Mouse (Mus musculus): ENCODE results near the gene Csnka2ip. TPM values are rescaled to one million over a fixed set of nuclear protein-coding genes. Genes with fewer than 3 reads are reported as not detected.

Csnka2ip gene
- 0.34 and 0.70 TPM in 2 replicates for polyA plus RNA-seq (2012; rRNA removed)

- DNase-seq (ENCODE audit: low read depth): no peak
Observed at GRCm38 (mm10) chr16:64602308-64602707, at the start of gene Csnka2ip. Gene Csnka2ip (minus strand): TSS chr16:64602408.

GRCm38 (mm10) chr16:64649594-64650290 is 47.5 kb upstream of the Csnka2ip start:
- no peak for DNase-seq (ENCODE audit: low read depth)

DNA sequence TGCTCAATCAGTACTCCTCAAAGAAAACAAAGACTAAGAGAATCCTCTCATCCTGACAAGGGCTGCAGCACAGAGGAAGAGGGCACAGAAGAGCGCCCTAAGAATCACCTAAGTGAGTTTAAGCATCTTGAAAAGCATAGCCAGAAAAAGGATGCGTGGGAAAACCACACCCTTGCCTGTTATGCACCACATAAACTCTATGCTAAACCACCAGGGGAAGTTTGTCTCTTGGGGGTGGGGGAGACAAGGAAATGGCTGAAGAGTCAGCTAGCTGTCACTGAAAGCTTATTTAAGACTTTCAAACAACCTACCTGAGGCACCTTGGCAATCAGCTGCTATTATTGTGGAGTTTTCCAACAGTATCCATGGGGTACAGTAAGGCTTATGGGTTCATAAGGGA is 45.6 kb upstream of the Csnka2ip start:
- no peak for DNase-seq (ENCODE audit: low read depth)

DNA sequence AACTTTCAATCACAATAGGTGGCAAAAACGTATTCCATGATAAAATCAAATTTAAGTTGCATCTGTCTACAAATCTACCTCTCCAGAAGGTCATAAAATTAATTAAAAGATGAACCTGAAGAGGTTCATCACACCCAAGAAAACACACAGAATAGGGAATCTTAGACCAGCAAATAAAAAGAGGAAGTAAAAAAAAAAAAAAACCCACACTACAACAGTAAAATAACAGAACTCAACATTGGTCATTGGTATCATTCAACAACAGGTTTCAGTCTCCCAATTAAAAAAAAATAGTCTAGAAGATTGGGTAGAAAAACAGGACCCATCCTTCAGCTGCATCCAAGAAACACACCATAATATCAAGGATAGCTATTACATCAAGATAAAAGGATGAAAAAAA is 32.9 kb upstream of the Csnka2ip start:
- DNase-seq (ENCODE audit: low read depth): no peak

- DNase-seq (ENCODE audit: low read depth): no peak
Observed at GRCm38 (mm10) chr16:64620116-64620515, 17.9 kb upstream of the Csnka2ip start.

GRCm38 (mm10) chr16:64614648-64615047 is 12.4 kb upstream of the Csnka2ip start:
- DNase-seq (ENCODE audit: low read depth): no peak

DNA sequence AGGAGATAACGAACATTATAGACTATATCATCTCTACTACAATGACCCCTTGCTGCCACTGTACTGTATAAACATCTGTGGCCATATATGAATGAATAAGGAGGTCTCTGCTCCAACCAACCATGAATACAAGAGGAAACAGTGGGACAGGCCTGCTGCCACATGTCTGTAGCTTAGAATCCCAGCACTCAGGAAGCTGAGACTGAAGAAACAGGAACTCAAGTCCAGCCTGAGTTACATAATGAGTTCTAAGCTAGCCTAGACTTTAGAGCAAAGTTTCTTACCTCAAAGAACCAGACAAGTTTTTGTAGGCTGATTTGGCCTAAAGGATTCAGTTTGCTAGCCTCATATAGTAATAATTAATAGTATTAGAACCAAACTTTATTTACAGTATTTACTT is 5.6 kb upstream of the Csnka2ip start:
- DNase-seq (ENCODE audit: low read depth): no peak

DNA sequence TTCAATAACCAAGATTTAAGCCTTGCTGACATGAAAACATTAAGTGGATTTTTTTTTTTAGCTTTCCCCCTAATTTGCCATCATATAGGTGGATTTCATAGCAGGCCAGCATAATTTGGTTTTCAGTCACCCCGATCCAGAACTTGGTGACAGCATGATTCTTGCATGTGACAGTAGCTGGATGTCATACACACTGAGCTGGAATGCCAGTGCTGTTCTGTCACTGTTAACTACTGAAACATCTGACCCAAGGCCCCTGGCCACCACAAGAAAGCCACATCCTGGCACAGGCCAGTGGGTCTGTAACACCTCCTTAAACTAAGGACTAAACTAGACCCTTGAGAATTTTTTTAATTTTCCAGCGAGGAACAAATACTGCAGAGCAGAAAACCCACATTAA is 15.4 kb downstream of the Csnka2ip start:
- DNase-seq (ENCODE audit: low read depth): no peak

DNA sequence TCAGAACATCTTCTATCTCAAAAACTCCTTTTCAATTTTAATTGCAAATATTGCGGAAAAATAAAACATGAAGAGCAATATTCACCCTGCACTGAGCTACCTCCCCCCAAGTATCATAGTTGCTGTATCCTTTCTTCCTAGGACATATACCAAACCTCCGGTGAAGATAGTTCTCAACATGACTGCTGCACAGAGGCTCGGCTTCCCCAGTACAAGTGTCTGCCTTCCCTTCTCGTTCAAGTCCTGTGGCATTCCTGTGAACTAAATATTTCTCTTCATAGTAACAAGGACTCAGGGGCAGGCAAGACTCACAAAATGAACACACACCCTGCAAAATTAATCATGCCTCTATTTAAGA is 16.0 kb downstream of the Csnka2ip start:
- no peak for DNase-seq (ENCODE audit: low read depth)

- no peak for DNase-seq (ENCODE audit: low read depth)
Observed at GRCm38 (mm10) chr16:64585599-64586261, 16.5 kb downstream of the Csnka2ip start.

DNA sequence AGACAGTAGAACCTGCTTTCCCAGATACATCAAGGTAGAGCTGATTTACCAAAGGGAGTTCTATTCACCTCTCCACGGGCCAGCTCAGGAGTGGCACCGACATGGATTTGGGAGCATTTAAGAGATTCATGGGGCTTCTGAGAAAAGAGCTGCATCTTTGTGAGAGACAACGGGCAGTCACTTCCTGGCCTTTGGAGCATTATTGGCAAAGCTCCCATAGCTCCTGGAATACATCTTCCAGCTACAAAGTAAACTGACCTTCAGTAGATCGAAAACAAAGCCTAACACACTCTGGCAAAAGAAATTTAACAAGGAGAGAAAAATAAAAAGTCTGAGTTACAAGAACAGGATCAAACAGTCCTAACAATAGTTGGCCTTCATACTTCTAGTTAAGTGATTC is 17.6 kb downstream of the Csnka2ip start:
- DNase-seq (ENCODE audit: low read depth): no peak

- DNase-seq (ENCODE audit: low read depth): no peak
Observed at GRCm38 (mm10) chr16:64583406-64583805, 18.8 kb downstream of the Csnka2ip start.

DNA sequence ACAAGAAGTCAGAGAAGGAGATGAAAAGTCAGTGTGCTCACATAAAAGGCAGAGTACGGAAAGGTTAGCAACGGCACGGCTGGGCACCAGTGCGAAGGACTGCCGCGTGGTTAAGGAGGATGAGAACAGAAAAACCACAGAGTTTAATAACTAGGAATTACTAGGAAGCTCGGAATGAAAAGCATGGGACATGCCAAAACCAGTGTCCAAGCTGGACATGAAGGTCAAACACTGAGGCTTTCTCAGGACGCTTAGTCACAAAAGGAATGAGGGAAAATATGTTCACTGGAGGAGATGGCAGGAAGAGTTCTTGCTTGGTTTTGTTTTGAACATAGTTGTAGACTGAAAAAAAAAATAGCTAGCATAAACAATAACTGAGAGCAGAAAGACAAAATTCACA is 32.7 kb downstream of the Csnka2ip start:
- DNase-seq (ENCODE audit: low read depth): no peak

GRCm38 (mm10) chr16:64563081-64563480 is 39.1 kb downstream of the Csnka2ip start:
- no peak for DNase-seq (ENCODE audit: low read depth)

- DNase-seq (ENCODE audit: low read depth): no peak
Observed at GRCm38 (mm10) chr16:64558518-64558917, 43.7 kb downstream of the Csnka2ip start.

DNA sequence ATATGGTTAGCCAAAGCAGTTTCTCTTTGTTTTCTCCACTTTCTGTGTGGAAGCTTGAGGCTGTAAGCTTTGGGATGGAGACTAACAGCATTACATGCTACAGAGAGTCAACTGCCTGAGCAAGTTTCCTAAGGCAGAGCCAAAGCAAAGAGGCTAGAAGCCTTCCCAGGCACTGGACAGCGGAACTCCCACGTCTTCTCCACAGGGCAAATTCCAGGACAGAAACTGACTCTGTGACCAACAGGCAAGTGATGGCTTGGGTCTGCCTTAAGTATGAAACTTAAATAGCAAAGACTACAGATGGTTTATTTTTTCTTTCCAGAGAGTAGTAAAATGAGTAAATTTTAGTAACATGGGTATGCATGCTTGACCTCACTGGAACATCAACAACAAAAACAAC is 75.3 kb downstream of the Csnka2ip start:
- DNase-seq (ENCODE audit: low read depth): no peak

DNA sequence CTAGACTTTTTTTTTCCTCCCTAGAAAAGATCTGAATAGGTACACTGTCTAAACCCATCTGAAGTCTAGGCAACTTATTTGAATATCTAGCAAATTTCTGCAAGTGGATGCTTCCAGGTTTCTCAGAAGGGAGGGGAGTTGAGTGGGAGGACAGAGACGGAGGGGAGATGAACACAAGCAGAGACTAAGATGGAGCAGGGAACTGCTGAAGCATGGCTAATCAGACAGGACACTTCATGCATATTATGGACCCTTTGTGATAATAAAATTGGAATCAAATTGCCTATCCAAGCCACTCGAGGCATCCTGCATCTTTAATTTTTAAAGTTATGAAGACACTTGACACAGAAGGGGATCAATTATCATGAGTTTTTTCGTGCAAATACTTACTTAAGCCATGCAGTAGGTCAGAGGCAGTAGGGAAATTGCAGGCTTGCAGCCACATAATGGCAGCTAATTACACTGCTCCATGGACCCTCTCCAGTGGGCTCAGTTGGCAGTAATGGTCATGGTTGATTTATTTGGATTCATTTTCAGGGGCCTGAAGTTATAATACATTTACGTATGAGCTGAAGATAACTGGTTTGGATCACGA is 78.1 kb downstream of the Csnka2ip start:
- no peak for DNase-seq (ENCODE audit: low read depth)

DNA sequence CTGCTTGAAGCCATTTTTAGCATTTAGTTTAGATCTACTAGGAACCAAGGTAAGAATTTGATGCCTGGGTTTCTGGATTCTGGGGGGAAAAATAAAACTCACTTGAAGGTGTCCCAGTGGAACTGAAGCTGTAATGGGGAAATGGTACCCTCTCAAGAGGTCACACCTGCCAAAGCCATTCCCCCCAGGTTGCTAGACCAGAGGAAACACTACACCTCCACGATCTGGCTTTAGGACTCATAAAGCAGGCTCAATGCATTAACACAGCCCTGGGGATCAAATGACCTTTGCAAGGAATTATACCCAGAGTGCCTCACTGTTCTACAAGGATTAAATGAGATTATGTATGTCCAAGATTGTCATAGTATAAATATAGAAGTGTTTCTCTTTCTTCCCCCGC is 88.8 kb downstream of the Csnka2ip start:
- DNase-seq (ENCODE audit: low read depth): no peak

Other genes with a start within 250 kb of the Csnka2ip start
- 3.9 and 4.7 TPM in 2 replicates for gene 4930453N24Rik, start 168.8 kb upstream of the Csnka2ip start, polyA plus RNA-seq (2012; rRNA removed)
- gene Zfp654, start 249.2 kb upstream of the Csnka2ip start, polyA plus RNA-seq (2012; rRNA removed): 2.0 and 2.2 TPM in 2 replicates
- gene Cggbp1, start 249.6 kb upstream of the Csnka2ip start, polyA plus RNA-seq (2012; rRNA removed): 18.5 and 21.8 TPM in 2 replicates